Mouse (Mus musculus) lung, adult 2 months (tissue): Measurements from ENCODE around the gene Zbtb18. TPM values are rescaled to one million over a fixed set of nuclear protein-coding genes. Genes with fewer than 3 reads are reported as not detected.

ENCODE experiments used
- DNase-seq: peaks from one replicate; pipeline ENCODE4 v3.0.0; 2022
- H3K4me1 ChIP-seq: fragments of 200-500 bp; 2 replicates; pipeline ENCODE4 v1.6.1; 2011; ENCODE audit warnings: low read length; ENCODE audit not compliant: control insufficient read depth, insufficient read depth
- H3K4me3 ChIP-seq: fragments of 200-500 bp; replicated peaks from 2 replicates; pipeline ENCODE3; 2011; ENCODE audit warnings: low read depth, mild to moderate bottlenecking, control low read depth, low read length; ENCODE audit errors: extremely low read depth
- CTCF ChIP-seq: fragments of 200-500 bp; IDR thresholded peaks from 2 replicates; pipeline ENCODE4 v1.5.1; 2011; ENCODE audit warnings: mild to moderate bottlenecking, low read length, control low read depth; ENCODE audit not compliant: insufficient read depth
- POLR2A ChIP-seq: fragments of 200-500 bp; IDR thresholded peaks from 2 replicates; pipeline ENCODE4 v1.6.1; 2011; ENCODE audit warnings: low read depth, mild to moderate bottlenecking, control low read depth, low read length, borderline replicate concordance; ENCODE audit errors: extremely low read depth
- WGBS: fragments of 180-500 bp; shearing (Covaris S2); methylation state at CpG from one replicate; pipeline ENCODE4 v1.1.7; 2018; 5-methylcytosine and 5-hydroxymethylcytosine counted together
- polyA plus RNA-seq: library from polyadenylated mRNA; depleted of rRNA; stranded (reverse); fragments of >200 nt; gene quantifications from 2 replicates; pipeline ENCODE4 v1.2.3, GENCODE M21; 2012; rRNA removed

The Zbtb18 gene
- polyA plus RNA-seq, 1 experiment = 18.0 TPM

DNA sequence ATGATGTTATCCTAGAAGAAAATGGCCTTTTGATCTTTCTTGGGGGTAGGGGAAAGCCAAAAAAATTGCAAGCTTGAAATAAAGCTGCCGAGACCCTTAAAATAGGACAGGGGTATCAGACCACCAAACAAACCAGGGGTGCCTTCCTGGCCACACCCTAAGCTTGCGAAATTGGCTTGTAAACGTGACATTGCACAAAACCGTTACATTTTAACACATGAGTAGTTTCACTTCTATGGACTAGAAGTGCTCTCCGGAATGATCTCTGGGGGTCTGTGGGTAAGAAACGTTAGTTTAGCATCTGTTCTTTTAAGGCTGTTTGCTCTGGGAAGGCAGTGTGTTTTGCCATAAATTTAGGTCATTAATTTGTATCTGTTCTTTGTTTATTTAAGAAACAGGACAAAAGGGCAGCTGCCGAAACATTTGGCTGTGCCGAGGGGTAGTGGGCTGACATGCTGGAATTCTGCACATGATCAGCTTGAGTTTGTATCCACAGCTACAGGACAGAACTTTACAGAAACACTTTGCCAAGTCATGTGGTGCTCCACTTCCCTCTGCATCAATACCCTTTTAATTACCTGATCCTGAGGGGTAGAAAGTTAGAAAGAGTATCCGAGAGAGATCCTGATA lies 52.9 kb downstream of the Zbtb18 start:
- TF ChIP-seq POLR2A (no peak), CTCF (no peak)
- no peak for DNase-seq
- Histone ChIP-seq H3K4me3 (no peak overlapping the region), H3K4me1 (no peaks in the 10 kb centered on the region)
- 41% methylated on average over 9 of the region's 9 CpGs for WGBS

Other genes with a start within 250 kb of the Zbtb18 start
- 10.0 and 15.1 TPM in 2 replicates for gene Akt3, start 184.1 kb upstream of the Zbtb18 start, polyA plus RNA-seq